Mouse (Mus musculus): Measurements from ENCODE around the gene Cables2.

- no peak for TF ChIP-seq CTCF (IDR thresholded peaks at IDR 0.05; ENCODE audit: low read depth, low read length)
- no peak for TF ChIP-seq POLR2A (IDR thresholded peaks at IDR 0.05; ENCODE audit: extremely low read depth, insufficient read depth, low read length)
Measured at GRCm38 (mm10) chr2:180257963-180258865, 15.1 kb downstream of the Cables2 start.
